9 mouse cellular contexts compared by ENCODE assay signal in the genomic region with DNA sequence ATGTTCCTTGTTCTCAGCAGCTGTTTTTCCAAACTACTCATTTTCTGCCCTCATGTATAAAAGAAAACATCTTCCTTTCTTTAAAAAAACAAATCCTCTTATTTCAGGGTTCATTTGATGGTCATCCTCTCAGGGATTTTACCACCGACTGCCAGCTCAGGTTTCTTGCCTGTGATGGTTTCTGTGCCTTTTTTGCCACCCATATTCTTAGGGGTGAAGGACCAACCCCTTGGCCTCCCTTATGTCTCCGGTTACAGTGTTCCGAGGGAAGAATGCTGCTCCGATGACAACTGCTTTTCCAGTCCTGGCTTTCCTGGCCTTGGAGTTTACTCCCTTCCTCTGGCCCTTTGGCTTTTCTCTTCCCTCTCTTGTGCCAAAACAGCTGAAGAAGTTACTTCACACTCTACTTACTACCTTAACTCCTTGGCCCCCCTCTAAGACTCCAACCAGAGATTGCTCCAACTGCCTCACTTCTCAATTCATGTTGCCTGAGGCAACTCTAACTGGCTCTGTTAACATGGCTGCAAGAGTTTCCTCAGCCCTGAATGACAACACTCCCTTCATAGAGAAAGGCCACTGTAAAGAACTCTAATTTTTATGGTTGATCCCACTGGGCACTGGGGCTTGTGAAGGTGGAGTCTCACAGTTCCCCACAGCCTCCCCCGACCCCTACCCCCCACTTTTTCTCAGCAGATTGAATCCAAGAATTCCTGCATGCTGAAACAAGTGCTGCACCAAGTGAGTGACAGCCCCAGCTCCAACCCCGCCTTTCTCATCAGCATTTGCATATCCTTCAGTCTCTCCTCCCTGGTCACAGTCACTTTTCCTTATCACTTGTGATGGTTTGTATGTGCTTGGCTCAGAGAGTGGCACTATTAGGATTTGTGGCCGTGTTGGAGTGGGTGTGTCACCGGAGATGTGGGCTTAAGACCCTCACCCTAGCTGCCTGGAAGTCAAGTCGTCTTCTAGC. TPM values are rescaled to one million over a fixed set of nuclear protein-coding genes. Genes with fewer than 3 reads are reported as not detected.
DNase-seq lines count a peak whose midpoint lies in the region; ATAC-seq lines count a peak whose summit lies in the region.
"Had no signal": no experiment of that assay in that cellular context is flagged by ENCODE, and none has a peak within 500 bp of the region (broad histone marks: within the 10 kb centered on the region; RNA-seq: fewer than 3 reads in every experiment).

No protein-coding gene starts in this region.

- no peaks in the 10 kb centered on the region for H3K27me3 ChIP-seq in erythroblast, embryonic 14.5 days (ENCODE audit: control insufficient read depth)
- H3K27me3 ChIP-seq in midbrain, embryonic 14.5 days (ENCODE audit: control insufficient read depth, insufficient read depth, low read length), result no peaks in the 10 kb centered on the region
- no peaks in the 10 kb centered on the region for H3K27me3 ChIP-seq in midbrain, embryonic 13.5 days
- no peaks in the 10 kb centered on the region for H3K27me3 ChIP-seq in hindbrain, embryonic 11.5 days (ENCODE audit: control insufficient read depth, insufficient read depth, low read length)
- H3K27me3 ChIP-seq in neural tube, embryonic 15.5 days (replicated peaks), result no peaks in the 10 kb centered on the region
- H3K27me3 ChIP-seq: intestine, embryonic 15.5 days had no signal

- H3K36me3 ChIP-seq in erythroblast, embryonic 14.5 days (ENCODE audit: control insufficient read depth), result peaks cover 63% of the 10 kb centered on the region
- H3K36me3 ChIP-seq in midbrain, embryonic 14.5 days (ENCODE audit: control insufficient read depth, insufficient read depth, low read length), result peaks cover 28% of the 10 kb centered on the region
- H3K36me3 ChIP-seq in midbrain, embryonic 13.5 days, result peaks cover 21% of the 10 kb centered on the region
- H3K36me3 ChIP-seq in hindbrain, embryonic 11.5 days (ENCODE audit: control insufficient read depth, insufficient read depth, low read length), result 0 out of 2 replicates have a peak, but pooled peaks cover 2% of the 10 kb centered on the region
- peaks cover 14% of the 10 kb centered on the region; the same call in 1 of the 2 replicates for H3K36me3 ChIP-seq in neural tube, embryonic 15.5 days
- H3K36me3 ChIP-seq: intestine, embryonic 15.5 days had no signal

- 80% methylated on average over 9 of the region's 9 CpGs for WGBS in midbrain, embryonic 14.5 days
- 72% methylated on average over 9 of the region's 9 CpGs for whole genome bisulfite sequencing in midbrain, embryonic 13.5 days
- 71% methylated on average over 9 of the region's 9 CpGs for WGBS in hindbrain, embryonic 11.5 days
- WGBS in neural tube, embryonic 15.5 days, result 71% methylated on average over 9 of the region's 9 CpGs

- no peak for DNase-seq in midbrain, embryonic 14.5 days
- DNase-seq in hindbrain, embryonic 11.5 days (ENCODE audit: low spot score), result no peak
- DNase-seq in spleen, adult 12 weeks (ENCODE audit: low spot score), result no peak
- DNase-seq in retina, embryonic 14.5 days (ENCODE audit: low spot score), result no peak

- H3K4me2 ChIP-seq in midbrain, embryonic 14.5 days (ENCODE audit: low read length), result no peak overlapping the region
- H3K4me2 ChIP-seq in midbrain, embryonic 13.5 days (replicated peaks), result no peak overlapping the region
- no peak overlapping the region for H3K4me2 ChIP-seq in hindbrain, embryonic 11.5 days (replicated peaks; ENCODE audit: low read depth, low read length)
- no peak overlapping the region for H3K4me2 ChIP-seq in neural tube, embryonic 15.5 days
- H3K4me2 ChIP-seq: intestine, embryonic 15.5 days had no signal

- H3K9ac ChIP-seq in midbrain, embryonic 14.5 days (replicated peaks; ENCODE audit: low read length), result no peak overlapping the region
- H3K9ac ChIP-seq in midbrain, embryonic 13.5 days (replicated peaks), result no peak overlapping the region; the same call in 1 of the 2 replicates
- no peak overlapping the region for H3K9ac ChIP-seq in hindbrain, embryonic 11.5 days (ENCODE audit: low read depth, low read length)
- H3K9ac ChIP-seq in neural tube, embryonic 15.5 days (replicated peaks), result no peak overlapping the region
- H3K9ac ChIP-seq: intestine, embryonic 15.5 days had no signal

- H3K4me3 ChIP-seq in erythroblast, embryonic 14.5 days (replicated peaks), result peak overlapping the region; percentile 27
- H3K4me3 ChIP-seq in midbrain, embryonic 14.5 days (replicated peaks; ENCODE audit: low read depth, low read length), result no peak overlapping the region
- H3K4me3 ChIP-seq in midbrain, embryonic 13.5 days (replicated peaks), result no peak overlapping the region
- no peak overlapping the region for H3K4me3 ChIP-seq in hindbrain, embryonic 11.5 days (ENCODE audit: low read depth, low read length)
- no peak overlapping the region for H3K4me3 ChIP-seq in neural tube, embryonic 15.5 days (replicated peaks)
- H3K4me3 ChIP-seq: intestine, embryonic 15.5 days had no signal

- H3K27ac ChIP-seq in midbrain, embryonic 14.5 days (replicated peaks; ENCODE audit: low read depth, low read length), result 0 out of 2 replicates have a peak overlapping the region, but pooled peaks have one; percentile 14
- no peak overlapping the region for H3K27ac ChIP-seq in midbrain, embryonic 13.5 days
- peak overlapping the region; percentile 45; the same call in 1 of the 2 replicates for H3K27ac ChIP-seq in hindbrain, embryonic 11.5 days (ENCODE audit: low read depth, low read length)
- peak overlapping the region; percentile 30; the same call in 1 of the 2 replicates for H3K27ac ChIP-seq in neural tube, embryonic 15.5 days (replicated peaks)
- H3K27ac ChIP-seq: intestine, embryonic 15.5 days had no signal

- no peaks in the 10 kb centered on the region for H3K9me3 ChIP-seq in erythroblast, embryonic 14.5 days (ENCODE audit: control insufficient read depth, low read length)
- no peaks in the 10 kb centered on the region for H3K9me3 ChIP-seq in midbrain, embryonic 14.5 days (ENCODE audit: control insufficient read depth, low read length)
- no peaks in the 10 kb centered on the region for H3K9me3 ChIP-seq in midbrain, embryonic 13.5 days
- no peaks in the 10 kb centered on the region for H3K9me3 ChIP-seq in hindbrain, embryonic 11.5 days (ENCODE audit: control insufficient read depth, low read length)
- no peaks in the 10 kb centered on the region for H3K9me3 ChIP-seq in neural tube, embryonic 15.5 days (replicated peaks)
- H3K9me3 ChIP-seq: intestine, embryonic 15.5 days had no signal

- H3K4me1 ChIP-seq in erythroblast, embryonic 14.5 days (ENCODE audit: control insufficient read depth), result peaks cover 56% of the 10 kb centered on the region
- peaks cover 21% of the 10 kb centered on the region; the same call in 1 of the 2 replicates for H3K4me1 ChIP-seq in midbrain, embryonic 14.5 days (ENCODE audit: control insufficient read depth, insufficient read depth, low read length)
- H3K4me1 ChIP-seq in midbrain, embryonic 13.5 days (replicated peaks), result peaks cover 42% of the 10 kb centered on the region
- 0 out of 2 replicates have a peak, but pooled peaks cover 1% of the 10 kb centered on the region for H3K4me1 ChIP-seq in hindbrain, embryonic 11.5 days (replicated peaks; ENCODE audit: control insufficient read depth, insufficient read depth, low read length)
- peaks cover 40% of the 10 kb centered on the region for H3K4me1 ChIP-seq in neural tube, embryonic 15.5 days

- ATAC-seq in erythroblast, adult 5-6 weeks (replicated peaks; ENCODE audit: low FRiP score, poor library complexity, severe bottlenecking), result no peak
- ATAC-seq in midbrain, embryonic 14.5 days (ENCODE audit: low FRiP score, low TSS enrichment), result no peak
- no peak for ATAC-seq in midbrain, embryonic 13.5 days
- ATAC-seq in hindbrain, embryonic 11.5 days (ENCODE audit: low FRiP score), result no peak
- no peak for ATAC-seq in neural tube, embryonic 15.5 days (ENCODE audit: low FRiP score)
- ATAC-seq: intestine, embryonic 15.5 days had no signal

RNA-seq across cellular contexts. Expression of gene Smim4, which starts 3.4 kb away (rescaled TPM):
- 9.0 and 10.3 TPM in 2 replicates for polyA plus RNA-seq in erythroblast, embryonic 14.5 days (2012)
- 22.8 and 30.9 TPM in 2 replicates for total RNA-seq in erythroblast, adult 5-6 weeks (2015; ENCODE audit: low replicate concordance)
- 14.7 and 16.2 TPM in 2 replicates for total RNA-seq in erythroblast, adult 5-6 weeks (2017; ENCODE audit: low replicate concordance)
- 64.8 and 77.7 TPM in 2 replicates for polyA plus RNA-seq in midbrain, embryonic 14.5 days (2014; fragmentation: Nextera tagmentation; extraction: Ambion mirVana)
- 75.8 and 78.8 TPM in 2 replicates for polyA plus RNA-seq in midbrain, embryonic 13.5 days (2015; fragmentation: Nextera tagmentation; extraction: Ambion mirVana)
- 58.7 and 65.0 TPM in 2 replicates for polyA plus RNA-seq in hindbrain, embryonic 11.5 days (2014; fragmentation: Nextera tagmentation; extraction: Ambion mirVana)
- 71.6 and 73.4 TPM in 2 replicates for polyA plus RNA-seq in neural tube, embryonic 15.5 days (2015; fragmentation: Nextera tagmentation; extraction: Ambion mirVana)

RNA-seq across cellular contexts. Expression of gene Nt5dc2, which starts 5.5 kb away (rescaled TPM):
- polyA plus RNA-seq in erythroblast, embryonic 14.5 days (2012), result 16.8 and 31.6 TPM in 2 replicates
- 12.3 and 18.4 TPM in 2 replicates for total RNA-seq in erythroblast, adult 5-6 weeks (2015; ENCODE audit: low replicate concordance)
- total RNA-seq in erythroblast, adult 5-6 weeks (2017; ENCODE audit: low replicate concordance), result 5.0 and 30.4 TPM in 2 replicates
- polyA plus RNA-seq in midbrain, embryonic 14.5 days (2014; fragmentation: Nextera tagmentation; extraction: Ambion mirVana), result 234 and 284 TPM in 2 replicates
- 280 and 317 TPM in 2 replicates for polyA plus RNA-seq in midbrain, embryonic 13.5 days (2015; fragmentation: Nextera tagmentation; extraction: Ambion mirVana)
- polyA plus RNA-seq in hindbrain, embryonic 11.5 days (2014; fragmentation: Nextera tagmentation; extraction: Ambion mirVana), result 458 and 483 TPM in 2 replicates
- polyA plus RNA-seq in neural tube, embryonic 15.5 days (2015; fragmentation: Nextera tagmentation; extraction: Ambion mirVana), result 226 and 228 TPM in 2 replicates

RNA-seq across cellular contexts. Expression of gene Stab1, which starts 43.0 kb away (rescaled TPM):
- 0.08 and 0.13 TPM in 2 replicates for polyA plus RNA-seq in erythroblast, embryonic 14.5 days (2012)
- not detected in 2 replicates for total RNA-seq in erythroblast, adult 5-6 weeks (2015; ENCODE audit: low replicate concordance)
- total RNA-seq in erythroblast, adult 5-6 weeks (2017; ENCODE audit: low replicate concordance), result 0.70 TPM in 1 of 2 replicates, not detected in the other
- polyA plus RNA-seq in midbrain, embryonic 14.5 days (2014; fragmentation: Nextera tagmentation; extraction: Ambion mirVana), result 6.6 and 26.6 TPM in 2 replicates
- polyA plus RNA-seq in midbrain, embryonic 13.5 days (2015; fragmentation: Nextera tagmentation; extraction: Ambion mirVana), result 19.8 and 23.2 TPM in 2 replicates
- polyA plus RNA-seq in hindbrain, embryonic 11.5 days (2014; fragmentation: Nextera tagmentation; extraction: Ambion mirVana), result 23.5 and 25.5 TPM in 2 replicates
- 16.9 and 18.1 TPM in 2 replicates for polyA plus RNA-seq in neural tube, embryonic 15.5 days (2015; fragmentation: Nextera tagmentation; extraction: Ambion mirVana)
